Mouse (Mus musculus) liver (tissue): ENCODE measurements around the gene Cdipt.

ENCODE experiments used
- DNase-seq: peaks from one replicate; pipeline ENCODE4 v3.0.0-alpha.2; 2020; ENCODE audit warnings: mixed read lengths

The Cdipt gene

DNA sequence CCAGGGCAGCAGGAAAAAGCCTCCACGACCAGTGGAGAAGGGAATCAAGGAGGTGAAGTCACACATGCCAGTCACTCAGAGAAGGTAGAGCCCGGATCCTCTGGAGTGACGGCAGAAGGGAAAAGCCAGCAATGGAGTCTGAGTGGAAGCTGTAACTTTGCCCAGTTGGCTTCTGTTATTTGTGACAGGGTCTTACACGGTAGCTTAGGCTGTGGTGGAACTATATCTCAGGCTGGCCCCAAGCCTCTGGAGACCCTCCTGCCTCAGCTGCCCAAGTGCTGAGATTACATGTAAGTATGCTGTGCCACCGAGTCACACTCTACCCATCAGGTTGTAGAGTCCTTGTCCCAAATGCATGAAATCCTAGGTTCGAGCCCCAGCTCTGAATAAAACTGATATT, 37.7 kb downstream of the Cdipt start:
- no peak for DNase-seq

DNA sequence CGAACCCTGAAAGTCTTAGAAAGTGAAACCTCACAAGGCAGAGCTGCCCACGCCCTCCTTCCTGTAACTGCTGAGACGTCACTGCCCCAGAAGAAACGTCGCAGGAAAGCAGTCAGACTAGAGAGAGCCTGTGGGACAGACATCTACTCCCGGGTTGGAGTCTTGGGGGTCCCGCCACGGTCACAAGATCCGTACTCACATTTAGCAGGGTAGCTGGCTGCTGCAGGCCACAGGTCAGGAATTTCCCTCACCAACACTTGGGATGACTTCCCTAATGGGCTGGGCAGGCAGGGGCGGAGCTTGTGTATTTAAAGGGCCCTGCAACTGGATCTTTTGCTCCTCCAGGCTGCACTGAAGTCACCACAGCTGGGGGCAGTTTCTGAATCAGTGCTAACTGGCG, 38.6 kb downstream of the Cdipt start, which contains the start of gene Mvp:
Mvp (minus strand) TSS at position 302 of the 400 bp plus-strand sequence.
- DNase-seq, result peak; percentile 68

DNA sequence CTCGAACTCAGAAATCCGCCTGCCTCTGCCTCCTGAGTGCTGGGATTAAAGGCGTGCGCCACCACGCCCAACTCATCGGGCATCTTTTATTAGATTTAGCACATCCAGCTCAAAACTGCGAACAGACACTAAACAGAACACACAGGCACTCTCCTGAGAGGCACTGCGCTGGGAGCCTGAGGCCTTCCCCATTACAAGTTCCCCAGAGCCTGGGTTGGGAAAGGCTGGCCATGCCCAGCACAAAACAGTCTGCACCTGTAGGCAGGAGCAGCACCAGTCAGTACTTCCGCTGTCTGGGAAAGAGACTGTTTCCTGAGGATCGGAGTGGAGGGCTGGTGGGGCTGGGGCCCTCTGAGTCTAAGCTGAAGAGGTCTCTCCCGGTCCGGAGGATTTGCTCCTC, 39.3 kb downstream of the Cdipt start:
- no peak for DNase-seq

DNA sequence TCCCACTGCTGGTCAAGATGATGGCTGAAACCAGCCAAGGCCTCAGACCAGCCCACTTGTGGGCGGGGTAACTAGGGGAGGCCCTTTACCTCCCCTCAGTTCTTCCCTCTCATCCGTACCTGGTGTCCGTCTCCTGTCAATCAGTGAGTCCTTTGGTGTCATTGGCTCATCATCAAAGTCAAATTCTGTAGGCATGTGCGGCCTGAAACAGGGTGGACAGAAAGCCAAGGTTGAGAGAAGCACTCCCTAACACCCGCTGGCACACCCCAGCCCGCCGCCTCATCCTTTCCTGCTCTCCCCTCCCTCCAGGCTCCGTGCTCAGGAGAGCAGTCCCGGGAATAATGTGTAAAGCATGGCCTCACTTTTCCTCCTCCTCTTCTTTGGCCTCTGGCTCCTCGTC, 40.4 kb downstream of the Cdipt start:
- peak; percentile 79 for DNase-seq

DNA sequence TGATC, 40.6 kb downstream of the Cdipt start, which contains the start of gene Pagr1b:
Pagr1b (minus strand) TSS at position 4 of the 5 bp plus-strand sequence.
- DNase-seq, result no peak

DNA sequence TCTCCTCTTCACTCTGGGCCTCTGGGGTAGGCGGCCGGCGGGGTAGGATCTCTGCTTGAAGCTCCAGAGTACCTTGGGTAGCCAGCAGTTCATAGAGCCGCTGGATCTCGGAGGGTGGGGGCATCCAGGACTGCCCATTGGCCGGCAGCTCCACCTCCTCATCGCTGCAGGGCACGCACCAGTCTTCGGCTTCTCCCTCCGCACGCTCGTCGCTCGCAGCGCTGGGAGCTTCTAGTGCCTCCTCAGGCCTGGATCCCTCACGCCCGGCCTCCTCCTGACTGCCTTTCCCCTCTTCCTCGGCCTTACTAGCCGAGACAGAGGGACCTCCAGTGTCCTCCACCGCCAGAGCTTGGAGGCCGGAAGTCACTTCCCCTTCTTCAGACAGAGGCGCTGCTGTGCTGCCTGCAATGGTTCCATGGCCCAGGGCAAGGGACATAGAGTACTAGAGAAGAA, 40.8 kb downstream of the Cdipt start:
- DNase-seq, result peak; percentile 80

DNA sequence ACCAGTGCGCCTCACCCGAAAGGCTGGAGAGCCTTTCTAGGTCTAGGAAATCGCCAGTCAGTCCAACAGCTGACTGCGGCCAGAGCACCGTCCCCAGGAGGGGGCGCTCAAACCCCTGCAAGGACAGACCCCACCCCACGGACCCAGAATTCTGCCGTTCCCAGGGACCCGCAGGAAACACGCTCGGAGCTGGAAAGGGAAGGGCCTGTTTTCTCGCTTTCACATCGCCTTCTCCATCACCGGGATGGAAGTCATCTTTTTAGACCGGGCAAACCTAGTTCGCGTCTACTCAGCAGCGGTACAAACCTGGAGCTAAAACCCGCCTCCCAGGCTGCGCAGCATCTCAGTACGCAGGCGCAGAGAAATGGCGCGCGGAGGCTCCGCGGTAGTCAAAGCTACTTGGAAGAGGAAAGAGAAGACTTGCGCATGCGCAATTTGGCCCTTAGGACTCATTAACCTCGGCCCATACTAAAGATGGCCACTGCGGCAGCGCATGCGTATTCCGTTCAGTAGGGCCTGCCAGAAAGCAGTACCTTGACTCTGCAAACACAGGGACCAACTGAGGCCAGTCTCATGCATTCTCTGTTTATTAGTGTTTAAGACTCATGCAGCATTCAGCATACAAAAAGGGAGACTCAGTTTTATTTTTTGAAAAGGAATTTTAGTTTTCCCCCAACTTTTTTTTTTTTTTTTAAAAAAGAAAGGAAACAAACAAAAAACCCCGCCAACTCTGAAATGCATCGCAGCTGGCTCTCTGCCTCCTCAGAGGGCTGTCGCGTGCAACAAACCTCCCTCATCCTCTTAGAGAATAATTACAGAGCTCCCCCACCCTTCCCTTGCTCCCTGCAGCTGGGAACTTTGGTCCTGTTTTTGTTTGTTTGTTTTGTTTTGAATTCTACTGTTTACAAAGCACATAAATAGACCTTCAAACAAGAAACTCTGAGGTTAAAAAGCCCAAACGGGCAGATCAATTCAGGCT, 41.5 kb downstream of the Cdipt start, which contains the start of gene Pagr1a:
Pagr1a (minus strand) TSS at position 382 of the 979 bp plus-strand sequence.
- peak; percentile 99 for DNase-seq

DNA sequence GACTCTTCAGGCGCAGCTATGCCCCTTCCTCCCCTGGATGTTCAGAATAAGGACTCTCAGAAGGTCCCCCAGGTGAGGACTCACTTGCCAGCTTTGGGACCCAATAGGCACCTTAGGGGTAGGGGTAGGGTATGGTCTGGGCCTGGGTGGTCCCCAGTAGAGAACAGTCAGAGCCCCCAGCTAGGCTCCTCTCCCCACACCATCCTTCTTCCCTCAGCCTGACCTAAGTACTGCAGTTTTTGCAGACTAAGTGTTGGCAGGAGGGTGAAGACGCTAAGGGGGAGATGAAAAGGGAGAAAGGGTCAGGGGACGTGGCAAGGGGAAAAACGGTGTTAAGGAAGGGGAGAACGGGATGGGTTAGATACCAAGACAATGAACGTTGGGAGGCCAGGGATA, 42.2 kb downstream of the Cdipt start:
- no peak for DNase-seq

DNA sequence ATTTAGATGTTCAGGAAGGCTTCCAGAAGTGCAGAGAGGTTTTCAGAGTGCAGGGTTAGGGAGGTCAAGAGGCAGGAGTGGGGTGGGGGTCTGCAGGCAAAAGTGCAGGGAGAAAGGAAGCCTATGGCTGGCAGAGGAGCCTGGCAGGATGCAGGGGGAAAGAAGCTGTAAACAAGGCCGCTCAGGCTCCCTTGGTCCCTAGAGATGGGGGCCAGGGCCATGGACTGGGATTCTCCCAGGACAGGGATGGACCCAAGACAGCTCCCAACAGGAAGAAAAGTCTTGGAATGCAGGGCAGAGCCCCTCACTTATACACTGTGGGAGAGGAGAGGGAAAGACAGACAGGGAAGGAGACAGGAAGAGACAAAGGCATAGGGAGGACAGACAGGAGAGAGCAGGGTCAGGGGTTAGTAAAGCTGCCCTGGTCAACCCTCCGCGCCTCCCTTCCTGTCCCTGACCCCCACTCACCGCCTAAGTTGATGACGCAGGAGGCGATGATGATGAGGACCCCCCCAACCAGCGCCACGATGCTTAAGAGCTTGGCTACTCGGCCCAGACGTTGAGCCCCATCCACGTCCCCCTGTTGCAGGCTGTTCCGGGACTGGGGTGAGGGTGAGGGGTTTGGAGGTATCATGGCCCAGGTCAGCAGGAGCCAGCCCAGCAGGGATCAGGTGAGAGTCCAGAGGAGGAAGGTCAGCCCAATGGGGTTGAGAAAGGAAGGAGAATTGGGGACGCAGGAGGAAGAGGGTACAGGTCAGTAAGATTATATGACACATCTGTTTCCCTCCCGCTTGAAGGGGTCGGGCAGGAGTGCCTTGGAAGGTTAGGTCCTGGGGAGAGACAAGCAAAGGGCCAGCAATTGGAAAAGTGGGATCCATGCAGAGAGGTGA, 42.9 kb downstream of the Cdipt start:
- no peak for DNase-seq

DNA sequence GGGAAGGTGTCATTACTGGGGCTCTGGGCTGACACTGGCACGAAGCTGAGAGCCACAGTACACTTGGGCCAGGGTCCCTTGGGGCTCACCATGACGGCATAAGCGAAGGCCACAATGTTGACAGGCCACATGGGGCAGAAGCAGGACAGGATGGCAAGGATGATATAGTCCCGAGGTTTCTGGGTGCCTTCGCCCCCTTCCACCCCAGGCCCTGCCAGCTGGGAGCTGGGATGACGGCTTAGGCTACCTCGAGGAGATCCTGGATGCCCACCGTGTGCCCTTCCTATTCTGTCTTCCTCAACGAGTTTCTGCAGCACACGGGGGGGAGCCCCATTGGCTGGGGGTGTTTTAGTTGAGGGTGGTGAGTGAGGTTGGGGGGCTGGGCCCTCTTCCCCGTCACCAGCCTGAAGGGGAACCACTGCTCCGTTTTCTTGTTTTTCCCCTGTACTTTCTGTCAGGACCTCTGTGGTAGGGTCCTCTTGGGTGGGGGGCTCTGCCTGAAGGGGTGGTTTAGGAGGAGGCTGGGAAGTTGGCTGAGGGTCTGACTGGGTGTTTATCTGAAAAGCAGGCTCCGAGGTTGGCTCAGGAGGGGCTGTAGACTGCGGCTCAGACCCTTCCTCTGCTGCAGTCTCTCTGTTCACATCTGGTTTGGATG, 43.7 kb downstream of the Cdipt start:
- no peak for DNase-seq

DNA sequence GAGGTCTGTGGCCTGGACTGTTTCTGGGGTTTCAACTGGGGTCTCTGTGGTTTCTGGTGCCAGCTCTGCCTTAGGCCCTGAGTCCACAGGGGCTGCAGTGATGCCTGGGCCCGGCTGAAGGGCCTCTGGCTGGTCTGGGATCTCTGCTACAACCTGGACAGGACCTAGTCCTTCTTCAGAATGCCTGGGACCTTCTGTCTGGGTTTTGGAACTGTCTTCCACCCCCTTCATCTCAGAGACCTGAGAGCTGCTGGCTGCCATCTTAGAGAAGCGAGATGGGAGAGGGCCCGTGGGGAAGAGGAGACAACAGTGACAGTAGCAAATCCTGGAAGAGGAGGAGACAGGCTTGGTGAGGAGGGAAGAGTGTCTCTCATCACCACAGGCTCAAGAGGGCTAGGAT, 44.3 kb downstream of the Cdipt start:
- DNase-seq, result no peak

DNA sequence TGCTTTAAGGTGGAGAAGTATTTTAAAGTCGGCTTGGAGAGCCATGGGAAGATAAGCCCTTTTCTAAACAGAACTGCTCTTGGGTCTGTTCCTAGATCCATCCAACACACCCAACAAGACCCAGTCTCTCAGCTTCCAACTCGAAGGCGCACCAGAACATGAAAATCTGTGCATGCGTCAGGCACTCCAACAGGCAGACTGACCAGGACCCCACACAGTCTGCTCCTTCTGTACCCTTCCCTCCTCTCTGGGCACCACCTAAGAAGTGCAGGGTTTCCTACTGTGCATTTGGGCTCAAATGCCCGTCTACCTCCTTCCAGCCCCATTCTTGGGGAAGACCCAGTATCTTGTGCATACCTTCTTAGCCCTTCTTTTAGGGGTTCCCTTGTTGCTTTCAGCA, 44.8 kb downstream of the Cdipt start:
- no peak for DNase-seq

DNA sequence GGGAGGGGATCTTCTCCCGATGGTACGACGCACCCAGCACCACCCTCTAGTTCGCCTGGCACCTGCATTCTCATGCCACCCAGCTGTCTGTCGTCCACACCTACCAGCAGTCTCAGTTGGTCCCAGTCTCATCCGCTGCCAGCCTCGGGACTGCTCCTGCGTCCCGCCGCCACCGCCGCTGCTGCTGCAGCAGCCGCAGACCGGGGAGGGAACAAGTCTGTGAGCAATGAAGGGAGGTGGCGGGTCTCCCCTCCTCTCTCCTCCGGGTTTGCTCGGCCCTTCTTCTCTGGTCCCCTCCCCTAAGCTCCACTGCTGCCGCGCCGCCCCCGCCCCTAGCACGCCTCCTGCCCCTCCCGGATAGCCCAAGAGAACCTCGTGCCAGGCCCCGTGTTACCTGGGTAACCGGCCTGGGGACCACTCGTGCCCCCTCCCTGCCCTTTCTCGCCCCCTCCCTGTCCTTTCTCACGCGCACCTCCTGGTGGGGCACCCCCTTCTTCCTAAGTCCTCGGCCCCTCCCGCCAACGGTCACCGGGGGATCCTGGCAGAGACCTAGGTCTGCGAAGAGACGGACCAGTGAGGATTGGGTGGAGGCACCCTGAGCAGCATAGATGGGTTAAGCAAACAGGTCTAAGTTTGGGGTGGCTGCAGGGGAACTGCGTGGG, 45.3 kb downstream of the Cdipt start, which contains the start of the genes Gm42742 and Prrt2:
Gm42742 (minus strand) TSS at position 197 of the 662 bp plus-strand sequence.
Prrt2 (minus strand) TSS at position 311 of the 662 bp plus-strand sequence.
- peak; percentile 69 for DNase-seq

DNA sequence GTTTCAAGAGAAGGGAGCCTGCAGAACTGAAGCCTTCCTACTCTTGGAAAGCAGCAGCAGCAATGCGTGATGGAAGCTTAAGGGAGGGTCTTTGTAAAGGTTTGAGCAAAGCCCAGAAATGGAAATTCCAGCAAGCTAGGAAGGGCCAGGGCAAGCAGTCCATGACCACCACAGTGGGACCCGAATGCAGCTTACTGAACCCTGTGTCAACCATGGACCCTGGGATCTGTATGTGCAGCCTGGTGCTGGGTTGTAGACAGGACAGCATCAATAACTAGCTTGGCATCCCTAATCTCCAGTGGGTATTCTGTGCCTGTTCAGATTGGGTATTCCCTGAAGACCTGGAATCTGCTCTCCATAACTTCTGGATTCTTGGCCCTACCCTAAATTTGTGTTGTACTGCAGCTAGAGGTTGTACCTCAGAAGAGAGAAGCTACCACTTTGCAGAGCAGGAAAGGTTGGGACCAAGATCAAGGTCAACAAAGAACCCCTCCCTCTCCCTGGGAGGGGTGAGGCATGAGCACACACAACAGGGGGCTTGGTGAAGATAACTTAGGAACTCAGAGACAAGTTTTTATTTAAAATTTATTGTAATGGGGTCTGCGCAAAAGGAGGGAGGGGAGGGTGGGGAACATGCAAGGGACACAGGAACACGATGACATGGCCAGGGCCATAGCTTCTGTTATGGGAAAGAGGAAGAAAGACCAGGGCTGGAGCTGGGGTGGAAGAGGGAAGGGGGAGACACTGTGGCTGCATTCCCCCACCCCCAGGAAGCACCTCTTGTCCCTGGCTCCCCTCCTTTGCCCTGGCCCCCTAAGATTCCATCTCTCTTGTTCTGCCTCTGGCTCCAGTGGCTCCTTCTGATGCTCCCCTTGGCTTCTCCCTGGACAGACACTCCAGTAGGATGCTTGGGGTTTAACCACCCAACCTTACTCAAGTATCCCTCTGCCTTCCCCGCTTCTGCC, 46.1 kb downstream of the Cdipt start:
- DNase-seq, result no peak

DNA sequence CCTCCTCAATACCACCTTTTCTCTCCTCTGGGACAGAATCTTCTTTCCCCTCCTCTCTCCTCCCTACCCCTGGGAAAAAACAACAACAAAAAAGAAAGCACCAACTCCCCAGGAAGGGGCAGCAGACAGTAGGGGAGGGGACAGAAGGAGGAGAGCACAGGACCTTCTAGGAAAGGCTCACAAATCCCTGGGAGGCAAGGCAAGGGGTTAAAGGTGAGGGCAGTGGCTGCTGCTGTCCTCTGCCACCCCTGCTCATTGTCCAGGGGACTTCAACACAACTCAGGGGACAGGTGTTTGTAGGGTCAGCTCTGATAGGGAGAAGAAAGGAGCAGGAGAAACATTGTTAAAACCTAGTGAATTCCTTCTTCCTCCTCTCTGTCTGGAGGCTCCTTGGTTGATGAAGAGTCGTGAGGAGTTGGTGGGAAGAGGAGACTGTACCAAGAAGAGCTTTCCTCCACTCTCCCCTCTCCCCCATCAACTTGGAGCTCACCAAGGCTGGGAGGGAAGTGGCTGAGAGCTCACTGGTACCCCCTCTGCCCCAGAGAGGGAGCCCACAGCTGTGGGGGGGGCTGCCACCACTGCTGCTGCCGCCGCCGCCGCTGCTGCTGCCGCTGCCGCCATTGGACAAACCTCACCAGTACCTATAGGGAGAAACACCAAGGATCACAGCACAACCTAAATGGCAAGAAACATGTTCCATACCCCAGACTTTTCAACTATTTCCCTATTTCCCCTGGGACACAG, 47.0 kb downstream of the Cdipt start:
- no peak for DNase-seq

DNA sequence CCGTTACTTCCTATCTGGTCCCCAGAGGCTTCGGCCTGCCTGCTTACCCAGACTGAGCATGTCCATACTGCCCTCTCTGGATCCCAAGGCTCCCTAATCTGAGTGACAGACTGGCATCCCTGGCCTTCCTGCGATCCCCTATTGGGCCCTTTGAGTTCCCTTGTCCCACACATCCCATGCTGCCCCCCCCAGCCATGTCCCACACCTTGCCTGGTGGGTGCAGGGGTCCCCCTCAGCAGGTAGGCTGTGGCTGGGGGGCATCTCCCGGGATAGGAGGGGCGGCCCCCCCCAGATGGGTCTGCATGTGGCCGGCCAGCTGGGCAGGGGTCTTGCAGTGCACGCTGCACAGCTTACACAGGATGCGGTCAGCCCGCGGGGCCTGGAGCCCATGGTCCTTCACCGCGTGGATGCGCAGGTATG, 47.6 kb downstream of the Cdipt start:
- DNase-seq, result no peak

DNA sequence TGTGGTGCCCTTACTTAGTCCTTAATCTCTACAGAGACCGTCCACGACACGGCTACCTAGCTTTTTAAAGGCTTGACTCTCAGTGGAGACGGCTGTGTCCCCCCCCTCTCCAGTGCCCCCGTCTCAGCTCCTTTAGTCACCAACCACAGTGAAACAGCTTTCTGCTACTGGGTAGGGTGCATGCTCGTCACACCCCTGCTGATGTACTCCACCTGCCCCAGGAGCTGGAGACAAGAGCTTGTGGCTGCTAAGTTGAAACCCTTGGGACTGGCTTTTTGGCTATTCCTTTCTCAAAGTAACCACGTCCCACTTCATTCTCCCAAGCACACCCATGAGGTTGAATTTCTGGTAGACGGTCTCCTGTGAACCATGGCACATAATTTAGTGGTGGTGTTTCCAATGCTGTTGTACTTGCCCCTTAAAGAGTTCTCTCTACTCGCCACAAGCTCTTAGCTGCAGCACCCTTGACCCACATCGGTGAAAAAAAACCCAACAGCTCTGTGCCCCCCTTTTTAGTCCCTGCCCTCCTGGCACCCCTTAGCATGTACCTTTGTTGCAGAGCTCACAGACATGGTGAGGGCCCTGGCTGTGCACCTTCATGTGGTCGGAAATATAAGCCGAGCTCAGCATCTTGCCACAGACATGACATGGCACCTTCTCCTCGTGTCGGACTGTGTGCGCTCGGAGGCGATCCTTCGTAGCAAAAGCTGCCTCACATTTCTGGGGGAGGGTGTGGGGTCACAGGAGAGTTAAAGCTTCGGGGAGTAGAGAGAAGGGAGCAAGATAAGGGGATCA, 48.4 kb downstream of the Cdipt start:
- no peak for DNase-seq

DNA sequence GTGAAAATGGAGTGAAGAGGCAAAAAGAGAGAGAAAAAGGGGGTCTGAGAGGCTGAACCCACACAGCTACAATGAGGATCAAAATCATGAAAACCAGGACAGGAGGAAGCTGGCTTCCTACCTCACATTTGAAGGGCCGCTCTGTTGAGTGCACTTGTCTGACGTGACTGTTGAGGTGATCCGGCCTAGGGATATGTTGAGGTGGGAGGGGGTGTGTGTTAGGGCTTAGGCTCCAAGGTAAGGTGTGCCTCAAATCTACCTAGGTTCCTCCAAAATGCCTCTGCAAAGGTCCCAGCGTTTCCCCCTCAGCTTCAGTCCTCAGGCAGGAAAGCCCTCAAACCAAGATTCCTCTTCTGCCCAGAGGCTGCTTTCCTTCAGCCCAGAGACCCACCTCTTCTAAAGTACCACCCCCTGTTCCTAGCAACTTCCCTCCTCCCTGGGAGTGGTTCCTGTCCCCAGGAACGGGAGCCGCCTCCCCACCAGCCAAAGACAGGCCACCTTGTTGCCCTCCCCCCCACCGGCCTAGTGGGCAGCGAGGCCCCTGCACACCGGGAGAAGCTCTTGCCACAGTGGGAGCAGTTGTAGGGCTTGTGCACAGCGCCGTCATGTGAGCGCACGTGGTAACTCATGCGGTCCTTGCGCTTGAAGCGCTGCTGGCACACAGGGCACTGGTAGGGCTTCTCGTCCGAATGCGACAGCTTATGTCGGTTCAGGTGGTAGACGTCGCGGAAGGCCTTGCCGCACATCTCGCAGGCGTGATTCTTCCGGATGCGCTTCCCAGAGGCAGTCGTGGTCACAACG, 49.2 kb downstream of the Cdipt start:
- DNase-seq, result peak; percentile 83

DNA sequence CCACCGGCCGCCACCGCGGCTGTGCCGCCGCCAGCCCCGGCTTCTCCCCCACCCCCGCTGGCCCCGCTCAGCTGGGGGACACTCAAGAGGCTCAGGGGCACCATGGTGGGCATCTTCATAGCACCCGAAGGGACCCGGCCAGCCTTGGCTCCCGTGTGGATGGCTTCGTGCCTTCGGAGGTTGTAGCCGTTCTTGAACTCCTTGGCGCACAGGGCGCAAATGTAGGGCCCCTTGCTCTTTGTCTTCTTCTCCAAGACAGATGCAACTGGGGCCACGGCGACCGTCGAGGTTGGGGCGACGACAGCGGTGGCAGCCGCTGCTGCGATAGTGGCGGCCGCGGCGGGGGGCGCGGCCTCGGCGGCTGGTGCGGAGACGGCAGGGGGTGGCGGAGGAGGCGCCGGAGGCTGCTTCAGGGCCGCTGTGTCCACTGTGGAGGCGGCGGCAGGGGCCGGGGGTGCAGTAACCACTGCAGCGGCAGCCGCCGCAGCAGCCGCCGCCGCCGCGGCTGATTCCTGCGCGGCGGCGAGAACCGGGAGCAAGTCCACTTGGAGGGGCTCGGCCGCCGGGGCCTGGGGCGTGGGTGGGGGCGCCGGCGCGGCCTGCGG, 49.9 kb downstream of the Cdipt start:
- peak; percentile 69 for DNase-seq
